Mouse (Mus musculus) T-helper 1 cell (primary cell): ENCODE results near the gene Ikzf2.

Source experiments
- in situ Hi-C: fragments of 300-600 bp; cut with MboI, MseI; formaldehyde crosslinking; loops from one replicate; pipeline ENCODE4 v1.15.1; 2025; ENCODE audit warnings: high pct_unique_total_duplicates

Ikzf2 gene

DNA sequence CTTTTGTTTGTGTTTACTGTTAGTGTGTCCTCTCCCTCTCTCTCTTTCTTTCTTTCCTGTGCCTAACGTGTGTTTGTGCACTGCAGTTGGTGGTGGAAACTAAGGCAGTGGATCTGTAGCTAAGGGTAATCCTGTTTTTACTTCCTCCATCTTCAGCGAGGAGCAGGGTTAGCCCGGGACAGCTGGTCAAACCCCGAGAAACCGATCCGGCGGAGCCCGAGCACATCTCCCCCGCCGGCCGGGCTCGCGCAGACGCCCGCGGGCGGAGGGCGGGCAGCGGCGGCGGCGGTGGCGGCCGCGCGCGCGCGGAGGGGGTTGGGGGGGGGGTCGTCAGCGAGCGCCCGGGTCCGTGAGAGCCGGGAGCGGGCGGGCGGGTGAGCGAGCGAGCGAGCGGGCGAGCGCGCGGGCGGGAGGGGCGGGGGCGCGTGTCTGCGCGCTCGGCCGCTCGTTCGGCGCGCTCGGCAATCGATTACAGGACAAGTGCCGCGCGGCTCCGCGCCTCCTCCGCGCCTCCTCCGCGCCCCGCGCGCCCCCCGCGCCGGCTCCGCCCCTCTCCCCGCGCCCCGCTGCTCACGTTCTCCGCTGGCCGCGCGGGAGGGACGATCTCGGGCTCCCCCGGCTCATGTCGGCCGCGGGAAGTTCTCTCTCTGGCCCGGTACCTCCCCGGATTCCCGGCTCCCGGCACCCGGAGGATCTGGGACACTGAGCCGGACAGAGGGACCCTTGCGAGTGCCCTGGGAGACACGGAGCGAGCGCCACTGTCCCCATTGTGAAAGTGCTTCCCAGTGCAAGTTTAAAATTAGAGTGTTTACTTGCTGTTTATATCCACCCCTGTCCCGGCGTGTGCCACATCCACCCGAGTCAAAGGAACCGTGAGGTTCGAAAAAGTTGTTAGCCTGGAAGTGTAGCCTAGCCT, at the start of gene Ikzf2:
Ikzf2 (minus strand) TSS at position 170 of the 916 bp plus-strand sequence.
- in situ Hi-C loops = loop anchor here (5.0 kb wide), 1 partner anchor 140 kb away; no protein-coding TSS in a partner anchor

DNA sequence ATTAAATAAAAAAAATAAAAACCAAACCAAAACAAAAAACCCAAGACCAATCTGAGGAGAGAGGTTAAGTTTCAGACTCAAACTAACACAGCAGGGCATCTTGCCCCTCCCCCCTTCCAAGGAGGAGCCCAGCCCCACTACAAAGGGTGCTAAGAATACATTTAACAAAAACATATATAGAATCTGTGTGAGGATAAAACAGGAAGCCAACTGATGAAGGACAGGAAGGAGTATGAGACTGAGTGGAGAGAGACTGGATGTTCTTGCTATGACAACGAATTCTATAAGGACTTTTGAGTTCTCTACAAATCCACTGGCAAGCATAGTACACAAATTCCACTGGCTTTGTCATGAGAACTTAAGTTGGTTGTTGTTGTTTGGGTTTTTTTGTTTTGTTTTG, 42.7 kb upstream of the Ikzf2 start:
- in situ Hi-C loops = no loop called here

DNA sequence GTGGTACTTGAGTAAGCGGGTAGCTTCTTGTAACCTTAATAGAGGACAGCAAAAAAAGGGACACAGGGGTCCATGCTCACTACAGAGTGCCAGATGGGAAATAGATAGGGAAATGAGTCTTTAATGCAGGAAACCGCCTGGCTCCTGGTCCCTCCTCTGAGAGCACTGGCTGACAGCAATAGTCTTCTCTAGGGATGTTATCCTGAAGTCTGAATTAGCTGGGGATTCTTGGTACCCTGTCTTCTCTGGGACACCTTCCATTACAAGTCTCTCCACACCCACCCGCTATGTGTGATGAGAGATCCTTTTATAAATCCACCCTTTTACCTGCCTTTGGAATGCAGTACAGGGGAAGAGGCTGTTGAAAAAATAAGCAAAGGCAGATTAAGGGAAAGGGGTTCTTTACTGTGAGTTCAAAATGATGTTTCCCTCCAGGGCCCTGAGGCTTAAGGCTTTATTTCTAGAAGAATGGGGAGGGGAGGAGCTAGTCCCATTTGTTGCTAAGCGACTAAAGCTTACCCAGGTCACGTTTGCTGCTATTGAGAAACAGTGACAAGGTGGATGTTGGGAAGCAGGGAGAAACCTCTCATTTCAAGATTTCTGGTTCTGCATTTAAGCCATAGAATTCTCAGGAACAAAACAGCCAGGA, 42.1 kb upstream of the Ikzf2 start:
- in situ Hi-C loops = no loop called here

DNA sequence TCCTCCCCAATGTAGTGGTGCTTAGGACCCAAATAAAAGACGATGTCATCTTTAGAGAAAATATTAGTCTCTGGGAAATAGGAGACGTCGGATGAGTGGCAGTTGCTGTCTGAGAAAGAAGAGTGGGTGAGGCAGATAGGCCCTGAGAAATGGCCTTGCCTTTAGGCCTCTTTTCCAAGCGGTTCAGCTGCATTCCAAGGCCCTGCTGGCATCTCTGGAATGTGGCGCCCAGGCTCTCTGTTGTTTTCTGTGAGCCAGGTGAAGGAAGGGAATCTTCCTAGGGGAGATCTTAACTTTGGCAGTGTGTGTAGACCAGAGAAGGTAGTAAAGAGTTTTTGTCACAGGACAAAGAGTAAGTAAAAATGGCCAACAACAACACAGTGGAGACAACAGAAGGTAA, 40.9 kb upstream of the Ikzf2 start:
- in situ Hi-C loops = no loop called here

DNA sequence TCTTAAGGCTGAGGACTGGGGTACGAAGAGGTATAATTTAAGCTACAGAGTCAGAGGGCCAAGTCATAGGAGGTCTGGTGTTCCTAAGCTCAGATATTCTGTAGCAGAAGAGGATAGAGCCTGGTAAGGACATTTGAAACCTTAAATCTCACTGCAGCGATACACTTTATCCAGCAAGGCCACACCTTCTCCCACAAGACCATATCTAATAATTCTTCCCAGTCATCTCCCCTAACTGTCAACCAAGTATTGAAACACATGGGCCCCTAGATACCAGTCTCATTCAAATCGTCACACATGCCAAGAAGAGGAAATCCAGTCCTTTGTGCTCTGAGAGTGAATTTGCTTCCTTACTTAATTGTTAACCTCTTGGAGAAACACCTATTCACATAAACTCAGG, 30.1 kb upstream of the Ikzf2 start:
- in situ Hi-C loops = no loop called here

DNA sequence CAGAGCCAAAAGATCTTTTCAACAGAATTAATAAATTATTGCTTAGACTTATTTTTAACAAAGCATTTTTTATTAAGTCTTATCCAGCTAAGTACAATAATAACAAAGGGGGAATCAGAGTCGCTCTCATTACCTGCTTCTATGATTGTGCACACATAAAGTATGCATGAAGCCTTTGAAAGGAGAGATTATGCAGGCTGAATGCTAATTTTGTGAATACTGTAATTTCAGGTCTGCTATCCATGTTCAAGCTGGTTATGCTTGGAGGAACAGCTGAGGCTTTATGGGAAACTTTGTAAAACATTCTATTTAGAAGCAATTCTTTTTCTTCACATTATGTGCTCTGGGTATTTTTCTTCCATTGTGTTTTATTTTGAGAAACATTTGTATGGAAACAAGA, 21.5 kb upstream of the Ikzf2 start:
- in situ Hi-C loops = no loop called here

DNA sequence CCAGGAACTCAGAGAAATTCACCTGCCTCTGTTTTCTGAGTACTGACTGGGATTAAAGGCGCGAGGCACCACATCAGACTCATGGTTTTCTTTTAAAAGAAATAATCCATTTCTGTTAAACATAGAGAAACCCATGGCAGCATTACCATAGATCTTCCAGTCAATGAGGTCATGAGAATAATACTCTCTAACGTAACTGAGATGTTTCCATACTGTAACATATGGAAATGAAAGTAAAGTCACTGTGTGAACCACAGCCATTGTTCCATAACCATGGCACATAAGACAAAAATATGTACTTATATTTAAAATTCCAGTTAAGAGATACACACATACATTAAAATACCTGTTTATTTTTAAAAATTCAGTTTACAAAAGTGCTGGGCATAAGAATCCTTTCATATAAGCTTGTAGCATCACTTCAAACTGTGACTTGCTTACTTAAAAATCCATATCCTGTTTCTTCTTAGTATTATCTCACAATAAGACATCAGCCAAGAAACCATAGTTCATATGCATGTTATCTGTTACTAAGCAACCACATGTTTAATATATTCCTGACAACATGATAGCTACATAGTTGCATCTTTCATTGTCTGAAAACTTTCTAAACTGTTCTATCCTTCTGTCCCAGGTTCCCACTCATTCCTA, 16.6 kb upstream of the Ikzf2 start:
- in situ Hi-C loops = no loop called here

DNA sequence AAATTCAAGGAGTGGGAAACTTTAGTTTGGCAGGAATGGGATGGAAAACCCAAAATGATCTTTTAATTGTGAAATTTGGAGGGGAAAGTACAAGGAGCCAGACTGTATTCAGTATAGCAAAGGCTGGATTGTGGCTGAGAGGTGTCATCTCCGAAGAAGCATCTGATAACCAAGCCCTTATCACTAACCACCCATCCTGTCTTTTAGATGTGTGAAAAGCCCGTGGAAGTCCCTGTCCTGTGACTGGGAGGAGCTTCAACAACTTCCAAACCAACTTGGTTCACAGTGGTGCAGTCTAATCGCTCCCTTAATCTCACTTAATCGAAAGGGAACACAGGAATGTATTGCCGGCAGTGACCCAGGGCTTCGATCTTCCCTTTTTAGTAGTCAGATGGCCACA, 4.9 kb upstream of the Ikzf2 start:
- in situ Hi-C loops = loop anchor here (5.0 kb wide), 1 partner anchor 450 kb away; no protein-coding TSS in a partner anchor

DNA sequence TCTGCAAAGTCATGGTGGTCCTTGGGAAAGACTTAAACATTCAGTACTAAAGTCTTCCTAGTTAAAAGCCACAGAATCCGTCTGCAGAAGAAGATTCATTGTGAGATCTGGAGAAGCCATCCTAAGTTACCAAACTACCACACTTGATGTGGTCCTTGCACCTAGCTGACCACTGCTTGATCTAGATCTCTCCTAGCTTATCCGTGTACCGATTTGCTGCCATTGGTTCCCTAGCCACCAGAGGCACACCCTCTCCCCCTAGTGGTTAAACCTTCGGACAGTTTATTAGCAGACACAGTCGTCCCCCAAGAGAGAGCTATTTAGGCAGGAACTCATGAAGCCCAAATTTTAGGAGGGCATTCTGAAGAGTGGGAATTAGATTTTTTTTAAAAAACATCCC, 1.9 kb upstream of the Ikzf2 start:
- in situ Hi-C loops = loop anchor here (5.0 kb wide), 1 partner anchor 142 kb away; no protein-coding TSS in a partner anchor

DNA sequence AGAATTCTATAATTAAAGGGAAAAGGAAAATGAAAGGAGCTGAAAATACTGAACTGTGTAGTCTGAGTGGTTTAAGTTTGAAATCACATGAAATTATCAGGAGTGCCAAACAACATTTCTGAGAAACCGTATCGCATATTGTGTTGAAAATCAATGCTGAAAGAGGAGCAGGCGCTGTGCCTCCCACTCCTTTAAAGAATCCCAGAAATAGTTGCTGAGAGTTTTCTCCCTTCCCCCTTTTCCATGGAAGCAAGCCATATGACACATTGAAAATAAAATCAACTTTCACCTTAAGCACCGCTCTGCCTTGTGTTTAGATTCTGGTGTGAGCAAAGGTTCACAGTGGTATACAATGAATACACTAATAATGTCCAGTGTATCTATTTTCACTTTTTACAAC, 1.1 kb upstream of the Ikzf2 start:
- in situ Hi-C loops = loop anchor here (5.0 kb wide), 1 partner anchor 141 kb away; no protein-coding TSS in a partner anchor

DNA sequence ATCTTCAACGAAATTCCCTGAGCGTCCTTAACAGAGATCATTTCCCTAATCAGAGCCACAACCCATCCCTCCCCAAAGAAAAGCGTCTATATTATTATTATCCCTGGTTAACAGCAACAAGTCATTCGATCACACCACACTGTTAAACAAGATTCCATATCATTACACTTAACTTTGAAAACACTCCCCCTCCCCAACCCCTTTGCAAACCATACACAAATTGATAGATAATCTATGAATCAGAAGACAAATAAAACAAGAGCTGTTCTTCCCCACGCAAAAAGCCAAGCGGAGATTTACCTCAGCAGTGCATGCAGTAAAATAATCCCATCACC, 337 bp downstream of the Ikzf2 start:
- in situ Hi-C loops = loop anchor here (5.0 kb wide), 1 partner anchor 139 kb away; no protein-coding TSS in a partner anchor

DNA sequence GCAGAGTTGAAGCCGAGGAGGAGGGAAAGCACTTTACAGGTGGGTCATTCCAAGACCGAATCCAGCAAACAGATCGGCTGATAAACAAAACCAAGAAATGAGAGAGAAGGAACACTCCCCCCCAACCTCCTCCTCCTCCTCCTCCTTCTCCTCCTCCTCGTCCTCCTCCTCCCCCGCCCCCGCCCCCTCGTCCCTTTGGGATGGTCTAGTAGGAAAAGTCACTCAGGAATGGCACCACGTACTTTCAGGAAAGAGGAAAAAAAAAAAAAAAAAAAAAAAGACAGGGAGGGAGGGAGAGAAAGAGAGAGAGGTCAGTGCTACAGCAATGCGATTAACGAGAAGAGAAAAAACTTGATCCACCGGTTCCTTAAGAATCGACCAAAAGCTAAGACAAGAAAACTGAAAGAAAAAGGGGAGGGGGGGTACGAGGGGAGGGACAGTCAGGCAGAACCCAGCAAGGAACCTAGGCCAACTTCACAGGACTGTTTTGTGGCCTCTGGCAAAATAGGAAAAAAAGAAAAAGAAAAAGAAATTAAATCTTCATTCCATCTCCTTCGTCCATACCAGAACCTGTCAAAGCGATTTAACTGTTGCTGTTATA, 1.1 kb downstream of the Ikzf2 start:
- in situ Hi-C loops = loop anchor here (5.0 kb wide), 1 partner anchor 139 kb away; no protein-coding TSS in a partner anchor

DNA sequence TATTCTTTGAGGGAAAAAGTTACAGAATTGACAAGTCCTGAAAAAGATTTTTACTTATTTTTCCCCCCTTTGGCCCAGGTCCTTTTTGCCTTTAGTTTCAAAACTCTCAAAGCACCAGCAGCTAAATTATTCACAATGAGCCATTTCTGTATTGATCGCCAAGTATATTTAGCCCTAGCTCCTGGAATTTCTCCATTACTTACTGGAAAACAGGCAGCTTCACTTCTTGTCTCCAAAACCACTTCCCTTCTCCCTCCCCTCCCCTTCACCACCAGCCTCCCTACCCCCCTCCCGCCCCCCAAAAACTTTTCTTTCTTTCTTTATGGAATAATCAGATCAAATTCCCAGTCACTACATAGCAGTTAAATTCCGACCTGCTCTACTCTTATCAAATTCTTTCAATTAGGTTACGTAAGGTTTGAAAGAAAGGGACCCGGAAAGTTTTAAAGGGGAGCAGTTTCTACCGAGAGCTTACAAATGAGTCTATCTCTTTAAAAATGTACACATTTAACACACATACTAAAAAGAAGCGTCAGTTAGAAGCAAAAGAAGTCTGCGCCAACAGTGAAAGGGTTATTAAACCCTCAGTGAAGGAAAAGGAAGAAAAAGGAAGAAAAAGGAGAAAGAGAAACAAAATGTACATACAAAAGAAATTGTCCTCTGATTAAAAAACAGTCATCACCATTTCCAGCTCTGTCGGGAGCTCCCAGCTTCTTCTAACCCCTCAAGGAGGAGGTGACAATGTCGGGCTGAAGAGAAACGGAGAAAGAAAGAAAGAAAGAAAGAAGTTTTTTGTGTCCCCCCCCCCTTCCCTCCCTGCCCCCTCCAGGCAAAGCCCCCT, 1.8 kb downstream of the Ikzf2 start:
- in situ Hi-C loops = loop anchor here (5.0 kb wide), 1 partner anchor 138 kb away; no protein-coding TSS in a partner anchor

DNA sequence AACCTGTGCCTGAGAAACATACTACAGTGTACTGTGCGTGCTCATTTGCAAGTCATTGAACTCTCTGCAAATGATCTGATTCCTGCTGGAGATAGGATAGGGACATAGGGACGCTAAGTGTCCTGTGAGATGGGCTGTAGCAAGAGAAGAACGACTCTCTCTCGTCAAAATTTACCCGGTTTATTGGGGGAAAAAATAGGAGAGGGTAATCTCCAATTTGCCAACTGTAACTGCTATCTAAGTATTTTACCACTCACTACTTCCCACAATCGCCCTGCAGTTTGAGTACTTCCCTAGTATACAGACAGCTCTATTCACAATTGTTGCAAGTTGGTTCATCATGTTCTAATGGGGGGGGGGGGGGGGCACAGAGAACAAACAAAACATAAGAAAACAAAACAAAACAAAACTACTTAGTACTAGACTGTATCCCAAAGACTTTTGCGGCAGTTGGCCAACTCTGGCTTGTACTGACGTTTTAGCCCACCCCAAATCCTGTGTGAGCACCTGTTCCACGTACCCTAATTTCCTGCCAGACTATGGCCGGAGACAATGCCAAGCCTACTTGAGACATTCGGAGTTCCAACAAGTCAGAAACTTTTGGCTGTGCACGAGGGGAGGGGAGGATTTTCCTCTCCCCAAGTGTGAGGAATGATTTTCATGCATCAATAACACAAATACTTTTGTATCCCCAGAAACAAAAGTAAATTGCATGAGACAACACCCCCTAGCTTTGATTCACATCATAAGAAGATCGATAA, 2.6 kb downstream of the Ikzf2 start:
- in situ Hi-C loops = loop anchor here (5.0 kb wide), 1 partner anchor 137 kb away; no protein-coding TSS in a partner anchor

DNA sequence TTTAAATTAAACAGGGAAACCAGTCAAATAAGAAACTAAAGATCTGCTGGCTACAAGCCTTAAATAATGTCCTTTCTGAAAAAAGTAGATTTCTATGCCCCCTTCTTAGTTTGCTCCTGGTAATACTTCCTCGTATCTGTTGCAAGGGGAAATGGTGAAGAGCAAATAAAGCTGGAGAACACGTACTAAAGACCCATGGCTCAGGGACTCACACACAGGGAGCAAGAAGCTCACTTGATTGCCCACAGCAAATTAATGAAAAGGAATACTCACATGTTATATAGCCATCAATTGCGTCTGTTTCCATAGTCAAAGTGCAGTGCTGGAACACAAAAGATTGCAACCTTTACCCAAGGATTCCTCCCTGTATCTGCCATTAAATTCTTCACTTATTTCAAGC, 3.2 kb downstream of the Ikzf2 start:
- in situ Hi-C loops = no loop called here

DNA sequence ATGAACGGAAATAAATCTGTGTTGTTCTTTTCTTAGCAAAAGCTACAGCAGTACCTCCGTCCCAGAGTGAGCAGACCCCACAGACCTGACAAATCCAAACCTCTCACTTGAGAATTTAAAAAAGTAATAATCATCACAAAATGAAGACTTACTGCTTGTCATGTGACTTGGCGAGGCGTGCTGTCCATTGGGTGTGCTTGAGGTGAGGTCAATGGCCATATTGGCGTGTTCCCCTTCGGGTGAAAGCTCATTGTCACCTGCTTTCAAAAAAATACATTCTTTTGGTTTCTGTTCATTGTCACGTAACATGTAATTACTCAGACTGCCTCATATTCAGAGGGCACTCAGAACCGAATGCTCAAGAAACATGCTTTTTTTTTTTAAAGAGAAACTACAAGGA, 4.0 kb downstream of the Ikzf2 start:
- in situ Hi-C loops = no loop called here

DNA sequence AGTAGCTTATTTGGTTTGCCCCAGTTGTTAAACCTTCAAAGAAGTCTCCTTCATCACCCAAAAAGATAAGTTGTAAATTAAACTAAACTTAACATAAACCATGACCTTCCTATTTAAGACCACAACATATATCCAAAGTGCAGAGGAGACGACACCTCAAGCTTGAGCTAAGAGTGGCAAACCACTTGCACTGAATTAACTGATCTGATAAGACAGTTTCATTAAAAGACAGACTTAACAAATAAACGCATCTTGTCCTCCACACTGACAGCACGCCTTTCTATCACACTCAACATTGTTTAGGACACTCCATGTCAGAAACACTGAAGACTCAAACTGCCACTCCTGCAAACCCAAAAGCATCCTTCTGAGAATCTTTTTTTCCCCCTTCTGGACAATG, 4.8 kb downstream of the Ikzf2 start:
- in situ Hi-C loops = no loop called here

DNA sequence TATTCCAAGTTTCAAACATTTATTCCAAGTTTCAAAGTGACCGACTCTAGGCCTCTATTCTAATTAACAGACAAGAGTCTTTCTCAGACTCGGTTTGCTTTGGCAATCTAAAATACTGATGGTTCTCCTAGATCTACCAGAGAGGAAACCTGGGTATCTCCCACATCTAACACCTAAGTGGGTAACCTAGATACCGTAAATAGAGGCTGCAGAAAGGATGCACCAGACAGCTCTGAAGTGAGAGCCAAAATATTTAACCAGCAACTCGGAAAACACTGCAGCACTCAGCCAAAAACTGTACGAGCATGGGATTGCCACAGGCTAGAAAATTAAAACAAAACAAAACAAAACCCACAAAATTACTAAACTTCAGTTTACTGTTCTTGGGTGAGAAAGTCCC, 6.0 kb downstream of the Ikzf2 start:
- in situ Hi-C loops = no loop called here

DNA sequence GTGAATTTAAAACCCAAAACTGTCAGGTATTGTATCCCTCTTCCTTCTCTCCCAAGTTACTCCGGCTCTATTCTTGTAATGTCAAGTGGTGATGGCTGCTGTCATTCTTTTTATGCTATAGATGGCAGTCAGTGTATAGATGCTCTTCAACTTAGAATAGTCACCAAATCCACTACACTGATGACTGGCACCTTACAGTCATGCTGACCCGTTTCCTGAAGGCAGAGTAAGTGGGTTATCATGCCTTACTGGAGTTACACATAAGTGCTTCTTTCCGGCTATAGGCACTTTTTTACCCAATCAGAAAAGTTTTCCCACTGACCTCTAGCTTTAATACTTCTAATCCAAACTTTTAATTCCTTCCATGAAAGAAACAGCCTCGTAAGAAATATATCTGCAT, 6.5 kb downstream of the Ikzf2 start:
- in situ Hi-C loops = no loop called here

DNA sequence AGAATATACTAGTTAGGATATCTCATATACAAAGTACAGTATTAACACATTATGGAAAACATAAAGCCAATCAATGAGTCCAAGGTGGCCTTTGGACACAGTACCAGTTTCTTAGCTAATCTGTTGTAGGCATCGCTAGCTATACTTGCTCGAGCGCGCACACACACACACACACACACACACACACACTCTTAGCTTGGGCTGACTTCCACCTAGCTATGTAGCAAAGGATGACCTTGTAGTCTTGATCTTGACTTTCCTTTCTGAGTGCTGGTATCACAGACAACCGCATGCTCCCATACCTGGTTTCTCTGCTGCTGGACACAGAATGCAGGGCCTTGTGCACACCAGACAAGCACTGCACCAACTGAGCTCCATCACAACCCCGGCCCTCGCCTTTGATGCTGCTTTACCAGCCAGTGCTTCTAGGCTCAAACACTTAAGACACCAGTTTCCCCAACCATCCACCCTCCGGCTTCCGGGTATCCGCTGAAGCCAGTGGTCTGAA, 17.1 kb downstream of the Ikzf2 start:
- in situ Hi-C loops = no loop called here
